ENCODE assay signal across 24 mouse cellular contexts in the genomic region with DNA sequence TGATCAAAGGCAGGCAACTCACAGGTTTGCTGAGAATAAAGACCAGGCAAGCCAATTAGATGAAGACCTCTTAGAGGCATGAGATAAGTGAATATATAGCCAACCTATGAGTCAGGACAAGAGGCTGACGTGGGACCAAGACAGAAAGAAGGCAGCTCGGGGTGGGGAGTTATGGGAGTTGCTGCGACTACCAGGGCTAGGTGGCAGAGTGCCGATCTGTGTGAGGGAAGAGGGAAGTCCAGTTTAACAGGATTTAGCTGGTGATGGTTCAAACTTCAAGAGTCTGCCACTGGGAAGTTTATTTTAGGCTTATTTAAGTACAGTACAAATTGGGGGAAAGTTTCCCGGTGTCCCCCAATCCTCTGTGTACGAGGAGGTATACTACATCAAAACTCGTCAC.
DNase-seq lines count a peak whose midpoint lies in the region; ATAC-seq lines count a peak whose summit lies in the region.
"Had no signal": no experiment of that assay in that cellular context is flagged by ENCODE, and none has a peak within 500 bp of the region (broad histone marks: within the 10 kb centered on the region; RNA-seq: fewer than 3 reads in every experiment).

No protein-coding gene starts in this region.

- no peaks in the 10 kb centered on the region for H3K9me3 ChIP-seq in forebrain, embryonic 11.5 days (ENCODE audit: control insufficient read depth, low read length)
- no peaks in the 10 kb centered on the region for H3K9me3 ChIP-seq in forebrain, embryonic 13.5 days (replicated peaks)
- H3K9me3 ChIP-seq: embryonic facial prominence, embryonic 10.5 days; embryonic facial prominence, embryonic 12.5 days; forebrain, embryonic 12.5 days; forebrain, embryonic 15.5 days had no signal

- H3K36me3 ChIP-seq in forebrain, embryonic 11.5 days (ENCODE audit: control insufficient read depth, insufficient read depth, low read length) = no peaks in the 10 kb centered on the region
- H3K36me3 ChIP-seq in forebrain, embryonic 13.5 days (ENCODE audit: poor library complexity, severe bottlenecking) = no peaks in the 10 kb centered on the region
- H3K36me3 ChIP-seq: embryonic facial prominence, embryonic 10.5 days; embryonic facial prominence, embryonic 12.5 days; forebrain, embryonic 12.5 days; forebrain, embryonic 15.5 days; G1E had no signal

- no peak overlapping the region for H3K27ac ChIP-seq in forebrain, embryonic 11.5 days (ENCODE audit: low read depth, low read length)
- no peak overlapping the region for H3K27ac ChIP-seq in forebrain, embryonic 13.5 days
- H3K27ac ChIP-seq: embryonic facial prominence, embryonic 10.5 days; embryonic facial prominence, embryonic 12.5 days; forebrain, embryonic 12.5 days; forebrain, embryonic 15.5 days had no signal

- no peak overlapping the region for H3K4me3 ChIP-seq in forebrain, embryonic 11.5 days (ENCODE audit: low read depth, low read length)
- H3K4me3 ChIP-seq in forebrain, embryonic 13.5 days = no peak overlapping the region
- H3K4me3 ChIP-seq: embryonic facial prominence, embryonic 10.5 days; embryonic facial prominence, embryonic 12.5 days; forebrain, embryonic 12.5 days; forebrain, embryonic 15.5 days had no signal

- H3K9ac ChIP-seq in forebrain, embryonic 11.5 days (ENCODE audit: low read length) = no peak overlapping the region
- no peak overlapping the region for H3K9ac ChIP-seq in forebrain, embryonic 13.5 days
- H3K9ac ChIP-seq: embryonic facial prominence, embryonic 12.5 days; forebrain, embryonic 12.5 days; forebrain, embryonic 15.5 days; forebrain, postnatal 0 days had no signal

- WGBS in forebrain, embryonic 11.5 days = 94% methylated on average over 7 of the region's 7 CpGs
- WGBS in forebrain, embryonic 13.5 days = 91% methylated on average over 7 of the region's 7 CpGs

- no peaks in the 10 kb centered on the region; the same call in 1 of the 2 replicates for H3K27me3 ChIP-seq in forebrain, embryonic 11.5 days (ENCODE audit: control insufficient read depth, insufficient read depth, low read length)
- H3K27me3 ChIP-seq in forebrain, embryonic 13.5 days = peaks cover 20% of the 10 kb centered on the region
- H3K27me3 ChIP-seq: CH12.LX; forebrain, embryonic 15.5 days had no signal

- DNase-seq in forebrain, embryonic 11.5 days (ENCODE audit: low spot score) = peak; percentile 6
- peak; percentile 61 for DNase-seq in urinary bladder, postnatal 14 days (ENCODE audit: low spot score)
- no peak for DNase-seq in urinary bladder, postnatal 4 days (ENCODE audit: low spot score in 2 of 2)
- DNase-seq in urinary bladder, postnatal 36 days (ENCODE audit: low spot score in 2 of 2) = peak; percentile 27 to 51
- DNase-seq: adrenal gland, adult 8-10 months; adrenal gland, postnatal 14 days; adrenal gland, postnatal 36 days; B cell, adult 2 months; cerebellum, adult 11-12 months; cerebellum, adult 2 months; cerebellum, adult 9-10 months; cerebellum, postnatal 10 days; cerebellum, postnatal 25 days; forebrain, postnatal 0 days had no signal

- ATAC-seq in forebrain, embryonic 11.5 days (replicated peaks; ENCODE audit: low FRiP score) = no peak
- ATAC-seq in forebrain, embryonic 13.5 days = no peak
- ATAC-seq: activated CD4-positive, CD25-positive, alpha-beta regulatory T cell, adult 4 months; CD4-positive, CD25-positive, alpha-beta regulatory T cell, adult 4 months; forebrain, embryonic 15.5 days; forebrain, postnatal 0 days; Patski had no signal

- H3K4me1 ChIP-seq in forebrain, embryonic 11.5 days (replicated peaks; ENCODE audit: control insufficient read depth, insufficient read depth, low read length) = no peaks in the 10 kb centered on the region
- H3K4me1 ChIP-seq in forebrain, embryonic 13.5 days = no peaks in the 10 kb centered on the region
- H3K4me1 ChIP-seq: embryonic facial prominence, embryonic 12.5 days; forebrain, embryonic 12.5 days; forebrain, embryonic 15.5 days had no signal

- H3K4me2 ChIP-seq in forebrain, embryonic 11.5 days (ENCODE audit: low read depth, low read length, severe bottlenecking) = no peak overlapping the region
- H3K4me2 ChIP-seq in forebrain, embryonic 13.5 days = no peak overlapping the region
- H3K4me2 ChIP-seq: embryonic facial prominence, embryonic 12.5 days; forebrain, embryonic 12.5 days; forebrain, embryonic 15.5 days had no signal

Comparison
In these comparisons a context has a peak if more than half of its experiments do, and no peak if none do; other contexts are left out.
1. DNase-seq: peak in forebrain, embryonic 11.5 days (single experiment), urinary bladder, postnatal 14 days (single experiment) and urinary bladder, postnatal 36 days (2 of 2); none in urinary bladder, postnatal 4 days (0 of 2).